Mouse (Mus musculus): ENCODE measurements around the gene Cspg5.

GRCm38 (mm10) chr9:110259118-110259517 is 15.5 kb downstream of the Cspg5 start:
- TF ChIP-seq CTCF (IDR thresholded peaks at IDR 0.05) (no peak), EP300 (IDR thresholded peaks at IDR 0.05) (no peak)
